Mouse (Mus musculus) myocyte (in vitro differentiated cells): ENCODE measurements around the gene Smad1.

Experiments used
- POLR2A ChIP-seq: IDR thresholded peaks from one replicate; pipeline ENCODE4 v1.6.1; 2011; ENCODE audit warnings: low read depth, mild to moderate bottlenecking, control low read depth, moderate library complexity; ENCODE audit not compliant: insufficient read length
- USF1 ChIP-seq: IDR thresholded peaks from one replicate; pipeline ENCODE4 v1.6.1; 2011; ENCODE audit warnings: low read depth, mild to moderate bottlenecking, control low read depth, moderate library complexity

GRCm38 (mm10) chr8:79362430-79362829 is 36.9 kb downstream of the Smad1 start:
- TF ChIP-seq POLR2A = no peak
- no peak for TF ChIP-seq USF1
